Mouse (Mus musculus) stomach, embryonic 15.5 days (tissue): ENCODE measurements around the gene Cant1. TPM values are rescaled to one million over a fixed set of nuclear protein-coding genes. Genes with fewer than 3 reads are reported as not detected.
"Not testable (repeated sequence)": the region's sequence is repeated elsewhere in the genome, so short reads cannot be mapped to it uniquely, and the experiment has no call there.

Experiments
- ATAC-seq: fragments of 200-750 bp; cut with Nextera tagmentation; 2 replicates; pipeline ENCODE4 v1.8.0; 2017; ENCODE audit warnings: low read depth, moderate number of reproducible peaks, moderate TSS enrichment; ENCODE audit not compliant: insufficient read depth, low FRiP score
- H3K27ac ChIP-seq: fragments of 300-500 bp; sonication (generic); 2 replicates; pipeline ENCODE4 v1.5.1; 2015; ENCODE audit warnings: mild to moderate bottlenecking, inconsistent platforms
- H3K27me3 ChIP-seq: fragments of 300-500 bp; sonication (generic); replicated peaks from 2 replicates; pipeline ENCODE4 v1.6.1; 2015; ENCODE audit warnings: inconsistent platforms
- H3K36me3 ChIP-seq: fragments of 300-500 bp; sonication (generic); 2 replicates; pipeline ENCODE4 v1.6.1; 2015; ENCODE audit warnings: inconsistent platforms
- H3K4me1 ChIP-seq: fragments of 300-500 bp; sonication (generic); 2 replicates; pipeline ENCODE4 v1.6.1; 2015; ENCODE audit warnings: inconsistent platforms
- H3K4me2 ChIP-seq: fragments of 300-500 bp; sonication (generic); 2 replicates; pipeline ENCODE4 v1.6.1; 2015; ENCODE audit warnings: mild to moderate bottlenecking, inconsistent platforms
- H3K4me3 ChIP-seq: fragments of 300-500 bp; sonication (generic); replicated peaks from 2 replicates; pipeline ENCODE4 v1.5.1; 2015; ENCODE audit warnings: inconsistent platforms
- H3K9ac ChIP-seq: fragments of 300-500 bp; sonication (generic); 2 replicates; pipeline ENCODE4 v1.6.1; 2015; ENCODE audit warnings: inconsistent platforms
- H3K9me3 ChIP-seq: fragments of 300-500 bp; sonication (generic); 2 replicates; pipeline ENCODE4 v1.6.1; 2016; ENCODE audit warnings: inconsistent platforms
- WGBS: fragments of 180-500 bp; shearing (Covaris S2); methylation state at CpG from one replicate; pipeline ENCODE4 v1.1.7; 2015; 5-methylcytosine and 5-hydroxymethylcytosine counted together
- polyA plus RNA-seq: library from polyadenylated mRNA; unstranded; fragments of >200 nt; fragmentation: Nextera tagmentation; extraction: Ambion mirVana; gene quantifications from 2 replicates; pipeline ENCODE4 v1.2.1, GENCODE M21; 2015

Cant1 gene
- polyA plus RNA-seq, 1 experiment from 2014 or later = 30.7 TPM

- Histone ChIP-seq H3K4me1 (peaks cover 5% of the 10 kb centered on the region; the same call in 1 of the 2 replicates), H3K4me3 (no peak overlapping the region), H3K9me3 (no peaks in the 10 kb centered on the region), H3K36me3 (no peaks in the 10 kb centered on the region), H3K27ac (no peak overlapping the region), H3K9ac (no peak overlapping the region), H3K27me3 (no peaks in the 10 kb centered on the region), H3K4me2 (no peak overlapping the region)
- 39% methylated on average over 11 of the region's 11 CpGs for WGBS
- ATAC-seq = peak; percentile 53
These were observed 39.5 kb downstream of the Cant1 start for GRCm38 (mm10) chr11:118379251-118380009.

GRCm38 (mm10) chr11:118378656-118379055 is 40.2 kb downstream of the Cant1 start:
- Histone ChIP-seq H3K27ac (no peak overlapping the region), H3K4me1 (peaks cover 5% of the 10 kb centered on the region; the same call in 1 of the 2 replicates), H3K36me3 (no peaks in the 10 kb centered on the region), H3K4me3 (no peak overlapping the region), H3K9me3 (no peaks in the 10 kb centered on the region), H3K27me3 (no peaks in the 10 kb centered on the region), H3K9ac (no peak overlapping the region), H3K4me2 (no peak overlapping the region)
- 77% methylated on average over 6 of the region's 6 CpGs for WGBS
- no peak for ATAC-seq

DNA sequence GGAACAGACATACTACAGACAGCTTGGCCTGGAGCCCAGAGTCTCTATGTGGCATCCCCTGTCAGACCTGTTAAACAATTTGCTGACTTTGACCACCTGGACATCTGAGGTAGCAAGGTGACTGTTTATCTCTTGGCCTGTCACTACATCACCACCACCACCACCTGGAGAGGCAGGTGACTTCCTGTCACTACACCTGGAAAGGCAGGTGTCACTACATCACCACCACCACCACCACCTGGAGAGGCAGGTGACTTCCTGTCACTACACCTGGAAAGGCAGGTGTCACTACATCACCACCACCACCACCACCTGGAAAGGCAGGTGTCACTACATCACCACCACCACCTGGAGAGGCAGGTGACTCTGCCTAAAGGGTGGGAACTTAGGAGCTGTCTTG is 42.6 kb downstream of the Cant1 start:
- not testable (repeated sequence) for H3K36me3 ChIP-seq, H3K4me1 ChIP-seq, H3K9me3 ChIP-seq, ATAC-seq, H3K4me2 ChIP-seq, H3K27ac ChIP-seq, H3K4me3 ChIP-seq, H3K9ac ChIP-seq, H3K27me3 ChIP-seq

DNA sequence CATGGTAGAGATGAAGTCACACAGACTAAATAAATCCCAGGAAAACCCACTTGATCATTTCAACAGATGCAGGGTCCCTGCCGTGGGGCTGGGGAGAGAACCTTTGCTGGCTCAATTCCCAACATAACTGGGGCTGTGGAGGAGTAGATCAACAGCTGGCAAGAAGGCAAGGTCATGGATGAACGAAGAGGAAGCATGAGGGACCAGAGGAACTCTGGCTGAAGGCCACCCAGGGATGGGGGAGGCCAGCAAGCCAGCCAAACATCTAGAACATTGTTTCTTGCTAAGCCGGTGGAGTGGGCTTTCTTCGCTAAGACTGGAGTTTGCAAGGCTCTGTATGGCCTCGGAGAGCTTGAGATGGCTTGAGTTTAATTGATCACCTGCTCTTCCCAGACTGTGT is 43.0 kb downstream of the Cant1 start:
- no peak overlapping the region for H3K27ac ChIP-seq
- ATAC-seq = no peak
- peaks cover 5% of the 10 kb centered on the region; the same call in 1 of the 2 replicates for H3K4me1 ChIP-seq
- no peak overlapping the region for H3K4me2 ChIP-seq
- H3K9me3 ChIP-seq = no peaks in the 10 kb centered on the region
- H3K27me3 ChIP-seq = no peaks in the 10 kb centered on the region
- WGBS = 45% methylated on average over 5 of the region's 5 CpGs
- H3K36me3 ChIP-seq = no peaks in the 10 kb centered on the region
- no peak overlapping the region for H3K4me3 ChIP-seq
- H3K9ac ChIP-seq = no peak overlapping the region

DNA sequence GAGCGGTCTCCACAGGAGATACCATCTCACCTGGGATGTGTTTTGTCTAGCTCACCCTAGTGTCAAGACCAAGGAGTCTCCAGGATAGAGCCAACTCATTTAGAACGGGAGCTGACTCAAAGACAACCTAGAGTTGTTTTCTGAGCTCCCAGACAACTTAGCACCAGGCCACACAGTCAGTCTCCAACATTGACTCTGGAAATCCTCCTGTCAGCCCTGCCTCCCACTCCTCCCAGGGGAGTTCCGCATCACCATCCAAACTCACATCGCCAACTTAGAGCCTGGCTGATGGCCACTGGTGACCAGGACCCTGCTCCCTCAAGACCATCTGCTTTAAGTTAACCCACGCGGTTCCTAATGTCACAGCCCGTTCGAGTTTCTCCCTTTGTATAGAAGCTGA is 43.4 kb downstream of the Cant1 start:
- no peak for ATAC-seq
- Histone ChIP-seq H3K9me3 (no peaks in the 10 kb centered on the region), H3K27ac (no peak overlapping the region), H3K36me3 (no peaks in the 10 kb centered on the region), H3K9ac (no peak overlapping the region), H3K4me1 (peaks cover 5% of the 10 kb centered on the region; the same call in 1 of the 2 replicates), H3K27me3 (no peaks in the 10 kb centered on the region), H3K4me3 (no peak overlapping the region), H3K4me2 (no peak overlapping the region)
- 67% methylated on average over 8 of the region's 8 CpGs for WGBS

DNA sequence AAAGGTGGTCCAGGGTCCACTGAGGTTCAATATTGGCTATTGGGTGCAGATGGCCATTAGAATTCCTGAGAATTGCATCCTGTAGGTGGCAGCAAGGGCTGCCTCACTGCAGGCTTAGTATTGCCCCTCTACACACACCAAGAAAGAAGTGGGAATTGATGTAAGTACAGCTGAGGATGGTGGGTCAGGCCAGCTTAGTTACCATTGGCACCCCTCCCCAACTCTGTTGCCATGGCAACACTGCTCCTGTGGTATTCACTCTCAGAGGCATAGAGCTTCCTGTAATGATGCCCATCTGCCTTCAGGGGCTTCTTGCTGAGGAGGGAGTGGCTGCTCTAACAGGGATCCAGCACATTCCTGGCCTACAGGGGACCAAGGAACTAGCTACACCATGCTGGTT is 43.9 kb downstream of the Cant1 start:
- Histone ChIP-seq H3K4me3 (no peak overlapping the region), H3K27me3 (no peaks in the 10 kb centered on the region), H3K9ac (no peak overlapping the region), H3K27ac (no peak overlapping the region), H3K9me3 (no peaks in the 10 kb centered on the region), H3K4me2 (no peak overlapping the region), H3K4me1 (peaks cover 5% of the 10 kb centered on the region; the same call in 1 of the 2 replicates), H3K36me3 (no peaks in the 10 kb centered on the region)
- ATAC-seq = no peak

GRCm38 (mm10) chr11:118374506-118374905 is 44.4 kb downstream of the Cant1 start:
- WGBS = 73% methylated on average over 5 of the region's 5 CpGs
- no peaks in the 10 kb centered on the region for H3K27me3 ChIP-seq
- no peak overlapping the region for H3K4me3 ChIP-seq
- no peak overlapping the region for H3K27ac ChIP-seq
- no peak overlapping the region for H3K9ac ChIP-seq
- no peak overlapping the region for H3K4me2 ChIP-seq
- peaks cover 5% of the 10 kb centered on the region; the same call in 1 of the 2 replicates for H3K4me1 ChIP-seq
- H3K9me3 ChIP-seq = no peaks in the 10 kb centered on the region
- ATAC-seq = no peak
- H3K36me3 ChIP-seq = no peaks in the 10 kb centered on the region

DNA sequence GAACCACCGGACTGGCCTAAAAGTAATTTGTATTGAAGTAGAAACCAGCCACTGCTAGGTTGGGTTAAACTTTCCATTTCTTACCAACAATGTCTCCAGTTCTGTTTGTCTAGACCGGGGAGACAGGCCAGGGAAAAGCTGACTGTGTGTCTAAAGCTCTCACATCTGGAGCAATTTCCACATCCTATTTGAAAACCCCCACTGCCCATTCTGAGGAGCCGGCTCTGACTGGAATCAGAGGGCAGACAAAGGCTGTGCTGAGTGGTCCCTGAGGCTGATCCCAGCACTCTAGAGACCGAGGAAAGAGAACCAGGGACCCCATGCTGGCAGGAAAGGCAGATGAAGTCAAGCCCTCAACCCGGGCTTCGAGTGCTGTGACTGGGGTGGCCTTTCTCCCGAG is 46.2 kb downstream of the Cant1 start:
- no peaks in the 10 kb centered on the region for H3K36me3 ChIP-seq
- H3K4me2 ChIP-seq = no peak overlapping the region
- H3K27me3 ChIP-seq = no peaks in the 10 kb centered on the region
- no peak for ATAC-seq
- H3K27ac ChIP-seq = no peak overlapping the region
- WGBS = 58% methylated on average over 7 of the region's 7 CpGs
- H3K9me3 ChIP-seq = no peaks in the 10 kb centered on the region
- no peak overlapping the region for H3K9ac ChIP-seq
- no peak overlapping the region for H3K4me3 ChIP-seq
- peaks cover 5% of the 10 kb centered on the region; the same call in 1 of the 2 replicates for H3K4me1 ChIP-seq

DNA sequence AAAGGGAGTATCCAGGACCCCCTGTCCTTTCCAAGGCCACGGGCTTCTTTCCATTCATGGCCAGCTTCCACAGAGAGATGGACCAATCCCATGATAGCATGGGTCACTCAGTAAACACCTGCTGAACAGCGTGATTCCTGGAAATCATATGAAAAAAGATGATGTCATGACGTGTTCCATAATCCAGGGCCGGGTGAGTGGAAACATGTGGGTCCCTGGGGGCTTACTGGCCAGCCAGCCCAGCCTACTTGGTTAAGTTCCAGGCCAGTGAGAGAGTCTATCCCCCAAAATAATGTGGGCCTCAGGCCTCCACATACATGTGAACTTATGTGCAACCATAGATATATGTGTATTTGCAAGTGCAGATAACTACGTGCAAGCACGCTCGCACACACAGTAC is 47.0 kb downstream of the Cant1 start:
- no peaks in the 10 kb centered on the region for H3K27me3 ChIP-seq
- H3K4me3 ChIP-seq = no peak overlapping the region
- WGBS = 76% methylated on average over 7 of the region's 7 CpGs

GRCm38 (mm10) chr11:118369657-118370056 is 49.2 kb downstream of the Cant1 start:
- Histone ChIP-seq H3K9me3 (no peaks in the 10 kb centered on the region), H3K4me1 (peaks cover 11% of the 10 kb centered on the region; the same call in 1 of the 2 replicates), H3K36me3 (no peaks in the 10 kb centered on the region), H3K27me3 (no peaks in the 10 kb centered on the region), H3K4me2 (no peak overlapping the region), H3K4me3 (no peak overlapping the region), H3K9ac (no peak overlapping the region), H3K27ac (no peak overlapping the region)
- ATAC-seq = no peak
- 72% methylated on average over 8 of the region's 8 CpGs for WGBS

More for the DNA sequence above, 47.0 kb downstream of the Cant1 start:
- Histone ChIP-seq H3K36me3 (no peaks in the 10 kb centered on the region), H3K4me2 (no peak overlapping the region), H3K9me3 (no peaks in the 10 kb centered on the region), H3K4me1 (peaks cover 5% of the 10 kb centered on the region; the same call in 1 of the 2 replicates), H3K27ac (no peak overlapping the region), H3K9ac (no peak overlapping the region)
- no peak for ATAC-seq

DNA sequence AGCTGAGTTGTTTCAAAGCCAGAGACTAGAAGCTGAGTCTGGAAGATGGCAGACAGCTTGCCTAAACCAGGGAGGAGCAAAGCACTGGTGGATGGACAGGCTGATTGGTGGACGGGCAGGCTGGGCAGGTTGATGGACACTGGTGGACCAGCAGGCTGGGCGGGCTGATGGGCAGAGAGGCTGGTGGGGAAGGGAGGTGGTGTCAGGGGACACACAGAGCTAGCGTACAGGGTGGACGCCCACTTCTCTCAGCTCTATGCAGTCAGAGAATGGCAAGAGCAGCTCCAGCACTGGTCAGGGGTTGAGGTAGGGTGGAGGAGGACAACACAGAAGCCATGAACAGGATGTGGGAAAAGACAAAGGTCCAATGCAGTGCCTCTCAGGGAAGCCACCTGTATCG is 49.6 kb downstream of the Cant1 start:
- Histone ChIP-seq H3K4me2 (no peak overlapping the region), H3K4me3 (no peak overlapping the region), H3K36me3 (no peaks in the 10 kb centered on the region), H3K9me3 (no peaks in the 10 kb centered on the region), H3K4me1 (peaks cover 12% of the 10 kb centered on the region; the same call in 1 of the 2 replicates), H3K9ac (no peak overlapping the region), H3K27me3 (no peaks in the 10 kb centered on the region), H3K27ac (no peak overlapping the region)
- WGBS = 77% methylated on average over 5 of the region's 5 CpGs
- ATAC-seq = no peak

GRCm38 (mm10) chr11:118368330-118368729 is 50.6 kb downstream of the Cant1 start:
- H3K36me3 ChIP-seq = no peaks in the 10 kb centered on the region
- no peak for ATAC-seq

More at GRCm38 (mm10) chr11:118368330-118368729, 50.6 kb downstream of the Cant1 start:
- Histone ChIP-seq H3K4me3 (no peak overlapping the region), H3K4me2 (no peak overlapping the region), H3K9ac (no peak overlapping the region), H3K4me1 (peaks cover 18% of the 10 kb centered on the region), H3K27ac (no peak overlapping the region), H3K27me3 (no peaks in the 10 kb centered on the region), H3K9me3 (no peaks in the 10 kb centered on the region)
- WGBS = 62% methylated on average over 3 of the region's 3 CpGs
